Mouse (Mus musculus) cerebellum, adult 9-11 months (tissue): Measurements from ENCODE around the gene Unc5c.

Experiments used
- DNase-seq: peaks from one replicate; pipeline ENCODE4 v3.0.0; 2022

Unc5c gene

DNA sequence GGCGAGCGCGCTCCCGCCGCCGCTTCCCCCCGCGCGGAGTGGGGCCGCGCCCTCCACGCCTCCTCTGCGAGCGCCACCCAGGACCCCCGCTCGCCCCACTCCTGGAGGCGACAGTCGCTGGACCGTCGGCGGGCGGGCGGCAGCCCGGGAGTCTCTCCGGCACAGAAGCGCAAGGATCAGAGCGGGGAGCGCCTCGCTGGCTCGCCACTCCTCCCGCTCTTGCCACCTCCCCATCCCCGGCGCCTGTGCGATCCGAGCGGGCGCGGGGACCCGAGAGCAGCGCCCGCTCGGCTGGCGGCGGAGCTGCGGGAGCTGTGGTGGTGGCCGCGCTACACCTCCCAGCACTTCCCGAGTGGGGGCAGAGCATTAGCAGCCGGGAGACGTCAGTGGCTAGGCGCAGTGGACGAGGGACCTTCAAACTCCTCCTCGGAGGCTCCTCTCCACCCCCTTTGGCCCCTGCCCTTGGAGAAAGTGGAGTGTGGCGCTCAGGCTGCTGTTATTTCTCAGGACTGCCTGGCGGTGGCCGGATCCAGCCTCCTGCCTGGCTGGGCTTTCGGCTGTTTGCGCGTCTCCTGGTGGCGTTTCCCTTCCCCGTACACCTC lies at the start of gene Unc5c:
TSS of gene Unc5c (plus strand) at position 113 of the 602 bp plus-strand sequence.
- DNase-seq: peak; percentile 96

DNA sequence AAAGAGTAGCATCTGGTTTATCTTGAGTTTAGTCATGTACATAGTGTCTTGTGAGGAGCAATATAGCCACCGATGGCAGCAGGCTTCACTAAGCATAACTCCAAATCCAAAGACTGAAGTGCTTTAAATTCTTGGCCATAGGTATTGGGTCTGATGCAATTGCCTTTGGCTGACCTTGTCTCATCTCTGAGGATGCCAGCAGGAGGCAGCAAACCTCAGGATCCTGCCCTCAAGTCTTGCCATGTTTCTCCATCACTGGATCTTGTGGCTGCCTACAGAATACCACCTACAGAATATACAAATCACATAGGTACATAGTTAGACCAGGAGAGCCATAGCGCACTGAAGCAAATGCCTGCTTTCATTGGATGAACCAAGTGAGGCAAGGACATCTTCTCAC lies 7.5 kb upstream of the Unc5c start:
- no peak for DNase-seq

DNA sequence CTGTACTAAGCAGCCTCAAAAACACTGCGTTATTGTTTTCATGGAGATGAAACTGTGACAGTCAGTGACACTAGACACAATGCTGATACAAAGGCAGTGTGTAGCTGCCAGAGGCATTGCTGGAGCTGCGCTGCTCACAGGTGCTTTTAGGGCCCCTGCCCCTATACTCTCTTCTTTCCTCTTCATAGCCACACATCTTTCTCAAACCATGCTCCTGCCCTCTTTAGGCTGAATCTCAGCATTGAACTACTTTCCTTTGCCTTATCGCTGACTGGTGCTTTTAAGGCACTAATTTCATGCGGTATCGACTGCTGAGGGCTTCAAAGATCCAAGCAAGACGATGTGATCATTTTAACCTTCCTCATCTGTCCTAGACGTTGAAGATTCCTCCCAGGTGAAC lies 2.5 kb upstream of the Unc5c start:
- DNase-seq: no peak

DNA sequence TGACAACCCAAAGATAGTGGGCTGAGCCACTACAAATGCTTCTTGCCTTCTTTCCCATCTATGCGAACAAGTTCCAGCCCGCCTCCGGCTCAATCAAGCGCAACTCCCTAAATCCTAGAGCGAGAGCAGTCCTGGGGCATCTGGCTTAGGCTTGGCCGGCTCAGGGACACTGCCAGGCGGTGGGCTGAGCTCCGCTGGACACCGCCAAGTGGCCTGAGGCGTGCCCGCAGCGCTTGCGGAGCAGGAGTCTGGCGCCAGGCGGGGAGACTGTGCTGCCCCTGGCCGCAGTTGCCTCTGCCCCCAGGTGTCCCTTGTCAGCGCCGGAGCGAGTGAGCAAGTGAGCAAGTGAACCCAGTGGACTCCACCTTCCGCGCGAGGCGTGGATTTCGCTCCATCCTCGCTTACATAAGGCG lies 319 bp upstream of the Unc5c start:
- DNase-seq: peak; percentile 92

DNA sequence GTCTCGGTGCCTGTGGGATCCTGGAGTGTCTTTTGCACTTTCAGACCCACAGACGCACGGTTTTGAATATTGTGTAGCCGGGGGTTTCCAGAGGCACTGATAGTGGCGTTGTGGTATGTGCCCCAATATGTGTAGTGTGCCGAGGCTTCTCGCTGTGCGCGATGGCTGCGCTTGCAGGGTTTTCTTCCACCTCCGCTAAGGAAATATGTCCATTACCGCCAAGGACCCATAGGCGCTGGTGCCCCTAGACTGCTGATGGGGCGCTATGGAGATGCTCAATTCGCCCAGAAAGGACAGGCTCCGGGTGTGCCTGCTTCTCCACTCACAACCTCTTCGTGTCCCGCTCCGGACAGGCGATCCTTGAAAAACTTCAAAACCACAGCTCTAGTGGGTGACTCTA lies 1.0 kb downstream of the Unc5c start:
- DNase-seq: peak; percentile 74

DNA sequence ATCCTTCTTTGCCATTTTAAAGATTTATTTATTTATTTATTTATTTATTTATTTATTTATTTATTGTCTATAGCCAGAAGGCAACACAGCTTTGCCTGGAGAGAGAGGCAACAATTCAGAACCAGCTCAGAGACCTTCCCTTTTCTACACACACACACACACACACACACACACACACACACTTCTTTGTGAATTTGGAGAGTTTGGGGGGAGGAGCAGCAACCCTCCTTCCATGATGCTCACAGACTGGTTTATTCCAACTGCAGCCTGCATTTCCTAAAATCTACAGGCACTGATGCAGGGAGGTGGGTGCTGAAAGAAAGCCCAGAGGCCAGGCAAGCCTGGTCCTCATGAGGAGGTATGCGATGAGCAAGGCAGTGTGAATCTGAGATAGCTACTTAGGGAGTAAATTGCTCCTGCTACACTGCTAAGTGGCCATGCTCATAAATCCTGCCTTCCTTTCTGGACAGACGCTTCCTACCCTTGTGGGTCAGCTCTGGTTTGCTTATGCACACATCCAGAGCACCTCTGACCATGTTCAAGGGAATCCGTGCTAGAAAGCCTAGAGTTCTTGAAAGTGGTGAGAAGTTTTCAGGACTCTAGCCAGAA lies 1.8 kb downstream of the Unc5c start:
- DNase-seq: no peak

DNA sequence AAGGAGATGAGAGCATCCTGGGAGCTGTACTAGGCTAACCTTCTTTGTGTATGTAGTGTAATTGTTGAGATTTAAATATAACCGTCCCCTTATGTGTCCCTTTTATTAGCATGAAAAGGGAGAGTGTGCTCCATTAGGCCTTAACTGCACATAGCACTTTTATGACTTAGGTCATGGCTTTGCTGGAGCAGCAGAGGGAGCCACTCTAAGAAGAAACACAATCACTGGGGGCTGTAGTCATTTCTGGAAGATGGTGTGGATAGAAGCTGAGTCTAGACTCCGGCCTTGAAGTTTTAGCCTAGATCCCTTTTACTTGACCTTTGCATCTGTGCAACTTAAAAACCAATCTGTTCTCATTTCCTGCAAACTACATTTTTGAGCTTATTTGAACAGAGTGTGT lies 4.3 kb downstream of the Unc5c start:
- DNase-seq: no peak

DNA sequence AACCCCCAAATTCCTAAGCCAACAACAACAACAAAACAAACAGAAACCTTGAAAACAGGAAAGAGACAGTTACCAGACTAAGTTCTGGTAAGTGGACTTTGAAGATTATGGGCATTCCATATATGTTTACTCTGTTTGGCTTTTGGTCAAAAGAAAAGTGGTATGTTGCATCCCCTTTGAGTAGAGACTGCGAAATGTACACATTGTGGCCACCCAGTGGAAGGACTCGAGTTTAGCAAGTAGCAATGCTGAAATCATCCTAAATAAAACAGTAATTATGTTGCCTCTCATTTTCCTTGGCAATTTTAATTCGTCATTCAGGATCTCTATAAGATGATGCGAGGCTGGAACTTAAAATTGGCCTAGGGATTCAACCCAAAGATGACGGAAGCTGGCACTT lies 8.2 kb downstream of the Unc5c start:
- no peak for DNase-seq

DNA sequence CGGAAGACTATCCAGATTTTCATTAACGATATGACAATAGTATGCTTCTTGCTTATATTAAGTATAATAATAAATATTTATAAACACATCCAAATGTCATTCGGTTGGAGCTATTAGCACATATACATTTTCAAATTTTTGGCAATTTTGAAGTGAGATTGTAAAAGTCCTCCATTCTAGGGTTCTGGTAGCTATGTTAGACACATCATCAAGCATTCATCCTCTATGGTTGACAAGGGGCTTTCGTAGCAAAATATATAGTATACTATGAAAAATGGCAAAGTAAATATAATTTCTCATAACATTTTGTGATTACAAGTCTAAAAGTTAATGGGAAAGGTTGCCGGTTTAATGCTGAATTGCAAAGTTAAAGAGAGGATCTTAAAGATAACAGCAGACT lies 10.4 kb downstream of the Unc5c start:
- no peak for DNase-seq

DNA sequence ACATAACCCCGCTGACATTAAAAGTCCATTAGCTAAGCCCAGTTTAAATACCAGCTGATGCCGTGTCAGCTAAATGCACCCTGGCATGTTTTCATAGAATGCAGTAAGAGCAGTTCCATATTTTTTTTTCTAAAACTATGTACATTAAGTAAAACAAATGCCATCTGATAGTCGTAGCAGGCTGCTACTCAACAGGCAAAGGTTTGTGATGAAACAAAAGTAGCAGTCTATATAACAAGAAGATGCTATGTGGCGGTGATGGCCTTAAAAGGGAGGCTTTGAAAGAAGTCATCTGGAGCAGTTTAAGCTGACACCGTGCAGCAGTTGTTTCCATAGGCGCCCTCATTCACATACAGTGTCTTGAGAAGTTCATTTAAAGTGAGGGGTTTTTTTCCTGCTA lies 10.9 kb downstream of the Unc5c start:
- no peak for DNase-seq

DNA sequence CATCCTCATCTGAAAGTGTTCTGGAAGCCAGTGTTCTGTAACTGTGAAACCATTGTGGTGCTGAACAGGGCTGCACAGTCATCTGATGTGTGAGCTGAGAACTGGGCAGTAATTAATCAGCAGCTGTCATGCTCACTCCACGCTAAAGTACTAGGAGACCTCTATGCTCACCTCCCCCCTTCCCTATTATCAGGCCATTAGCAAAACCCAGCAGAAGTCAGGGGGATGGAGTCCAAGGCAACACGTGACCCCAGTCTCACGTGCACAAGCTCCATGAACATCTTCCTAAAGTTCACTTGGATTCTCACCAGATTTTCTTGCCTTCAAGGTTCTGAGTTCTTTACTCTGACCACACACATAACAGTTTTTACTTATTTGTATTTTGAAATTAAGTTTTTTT lies 11.7 kb downstream of the Unc5c start:
- DNase-seq: no peak

DNA sequence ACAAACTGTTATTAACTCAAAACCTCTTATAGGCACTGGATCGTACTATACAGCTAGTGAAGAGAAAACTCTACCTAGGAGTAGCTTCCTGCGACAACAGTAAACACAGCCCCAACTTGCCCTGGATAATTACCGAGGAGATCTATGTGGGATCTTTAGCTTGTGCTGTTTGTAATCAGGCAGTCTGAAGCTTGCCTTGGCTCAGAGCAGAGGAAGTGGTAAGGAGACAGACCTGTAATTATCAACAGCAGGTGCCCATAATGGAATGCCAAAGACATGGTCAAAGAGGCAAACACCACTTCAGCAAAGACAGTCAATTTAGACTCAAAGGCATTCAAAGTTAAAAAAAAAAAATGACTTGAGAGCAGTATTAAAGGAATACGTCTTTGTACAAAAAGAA lies 17.4 kb downstream of the Unc5c start:
- DNase-seq: no peak

DNA sequence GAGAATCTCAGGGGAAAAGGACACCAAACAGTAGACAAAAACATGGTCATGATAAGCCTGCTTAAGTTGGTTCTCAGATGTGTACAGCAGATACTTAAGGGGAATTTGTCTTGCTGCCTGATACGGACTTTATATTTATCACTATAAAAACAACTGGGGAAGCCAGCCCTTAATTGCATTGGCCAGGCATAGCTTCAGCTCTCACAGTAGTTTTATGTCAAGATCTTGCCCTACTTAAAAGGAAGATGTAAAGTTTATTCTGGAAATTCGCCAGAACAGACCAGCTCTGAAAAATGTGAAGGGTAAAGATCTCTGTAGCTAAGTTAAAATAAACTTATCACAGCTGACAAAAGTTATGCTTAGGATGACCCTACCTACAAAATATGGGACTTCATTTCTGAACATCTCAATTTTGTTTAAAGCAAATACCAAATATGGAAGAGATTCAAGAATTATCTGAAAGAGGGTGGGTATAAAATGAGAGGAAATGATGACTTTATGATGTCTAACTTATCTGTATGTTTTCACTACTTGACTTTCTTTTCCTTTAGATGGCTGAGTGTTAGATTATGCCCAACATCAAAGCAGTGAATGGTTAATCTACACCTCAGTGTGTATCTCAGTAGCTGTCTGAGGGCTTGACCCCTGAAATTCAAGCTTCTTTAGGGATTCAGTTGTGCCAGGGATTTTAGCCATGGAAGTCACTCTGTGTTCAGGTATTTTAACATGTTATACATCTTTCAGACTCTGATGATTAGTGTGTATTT lies 18.8 kb downstream of the Unc5c start:
- DNase-seq: no peak

DNA sequence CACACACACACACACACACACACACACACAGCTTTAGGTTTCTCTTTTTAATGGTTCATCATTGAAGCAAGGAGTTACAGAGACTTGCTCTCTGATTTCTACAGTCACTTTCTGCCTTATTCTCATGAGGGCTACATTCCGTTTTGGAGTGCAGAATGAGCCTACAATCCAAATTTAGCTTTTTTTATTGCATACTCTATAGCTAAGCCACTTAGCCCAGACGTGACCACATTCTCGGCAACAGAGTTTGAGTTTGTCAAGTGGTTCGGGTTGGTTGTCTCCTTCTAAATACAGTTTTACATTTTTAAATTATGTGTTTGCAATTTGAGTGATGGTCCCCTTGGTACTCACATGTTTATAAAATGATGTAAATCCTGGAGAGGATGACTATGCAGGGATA lies 20.2 kb downstream of the Unc5c start:
- no peak for DNase-seq

DNA sequence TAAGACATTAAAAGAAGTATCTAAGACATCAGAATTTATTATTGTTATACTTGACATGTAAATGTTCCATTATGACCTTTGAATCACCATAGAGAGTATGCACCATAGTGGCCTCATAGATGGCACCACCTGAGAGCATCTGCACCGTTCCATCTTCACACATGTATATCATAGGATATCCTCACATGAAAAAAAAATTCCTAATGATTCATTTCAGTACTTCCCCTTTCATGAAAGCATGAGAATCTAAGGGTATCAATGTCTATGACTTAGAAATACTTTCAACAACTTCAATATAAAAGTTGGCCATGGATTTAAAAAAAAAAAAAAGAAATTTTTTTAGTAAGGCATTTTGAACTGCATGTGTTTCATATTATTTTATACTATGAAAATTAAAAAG lies 25.6 kb downstream of the Unc5c start:
- no peak for DNase-seq

DNA sequence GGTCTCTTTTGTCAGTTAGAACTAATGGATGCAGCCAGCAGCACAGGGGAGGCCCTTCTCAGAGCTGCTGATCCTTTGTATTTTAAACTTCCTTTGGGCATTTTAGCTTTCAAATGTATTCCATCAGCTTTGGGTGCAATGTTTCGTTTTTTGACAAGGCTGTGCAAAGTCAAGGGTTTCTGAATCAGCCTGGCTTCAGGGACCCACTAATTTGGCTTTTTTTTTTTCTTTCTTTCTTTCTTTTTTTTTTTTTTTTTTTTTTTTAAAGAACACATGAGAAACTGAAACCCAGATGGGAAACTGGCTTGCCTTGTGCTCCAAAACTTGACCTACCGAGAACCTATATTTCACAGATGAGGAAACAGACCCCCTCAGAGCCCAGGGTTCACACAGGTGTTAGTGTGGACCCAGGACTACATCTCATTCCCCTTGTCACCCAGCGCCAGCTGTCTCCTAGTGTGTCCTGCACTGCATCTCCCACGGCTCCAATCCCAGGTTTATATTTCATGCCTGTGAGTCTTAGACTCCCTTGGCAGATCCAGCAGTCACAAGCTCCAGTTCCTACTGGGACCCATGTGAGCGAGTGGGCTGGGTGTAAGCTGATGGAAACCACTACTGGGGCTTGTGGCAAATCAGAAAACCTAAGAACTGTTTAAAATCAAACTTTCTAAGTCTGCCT lies 26.4 kb downstream of the Unc5c start:
- no peak for DNase-seq

DNA sequence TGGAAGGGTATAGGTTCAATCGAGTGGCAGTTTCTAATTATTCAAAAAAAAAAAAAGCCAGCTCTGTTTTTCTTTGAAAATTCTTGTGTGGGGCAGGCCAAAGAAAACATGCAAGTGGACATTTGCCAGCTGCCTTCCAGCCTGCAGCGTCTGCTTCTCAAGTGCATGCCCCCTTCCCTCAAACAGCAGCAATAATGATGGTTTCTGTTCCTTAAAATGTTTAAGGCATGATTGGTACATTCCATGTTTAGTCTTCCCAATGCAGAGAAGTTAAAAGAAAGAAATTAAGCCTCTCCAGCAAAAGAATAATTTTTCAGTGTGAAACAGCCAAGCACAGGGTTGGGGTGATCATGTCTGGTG lies 26.9 kb downstream of the Unc5c start:
- DNase-seq: no peak

DNA sequence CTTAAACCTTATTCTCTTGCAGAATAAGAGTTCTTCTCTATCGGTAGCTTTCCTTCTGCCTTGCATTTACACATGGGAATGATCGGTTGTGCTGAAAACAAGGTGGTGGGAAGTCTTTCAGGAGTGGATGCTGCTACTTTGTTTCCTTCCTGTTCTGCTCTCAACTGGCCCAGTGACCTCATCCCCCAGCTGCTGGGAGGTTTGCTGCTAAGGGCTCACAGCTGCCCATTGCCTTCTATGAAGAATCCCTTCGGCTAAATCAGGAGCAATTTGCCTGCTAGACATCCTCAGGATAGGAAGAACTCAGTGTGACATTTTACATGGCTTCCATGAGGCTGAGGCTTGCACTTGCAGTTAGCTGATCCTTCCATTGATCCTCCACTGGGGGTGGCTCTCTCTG lies 28.0 kb downstream of the Unc5c start:
- no peak for DNase-seq

DNA sequence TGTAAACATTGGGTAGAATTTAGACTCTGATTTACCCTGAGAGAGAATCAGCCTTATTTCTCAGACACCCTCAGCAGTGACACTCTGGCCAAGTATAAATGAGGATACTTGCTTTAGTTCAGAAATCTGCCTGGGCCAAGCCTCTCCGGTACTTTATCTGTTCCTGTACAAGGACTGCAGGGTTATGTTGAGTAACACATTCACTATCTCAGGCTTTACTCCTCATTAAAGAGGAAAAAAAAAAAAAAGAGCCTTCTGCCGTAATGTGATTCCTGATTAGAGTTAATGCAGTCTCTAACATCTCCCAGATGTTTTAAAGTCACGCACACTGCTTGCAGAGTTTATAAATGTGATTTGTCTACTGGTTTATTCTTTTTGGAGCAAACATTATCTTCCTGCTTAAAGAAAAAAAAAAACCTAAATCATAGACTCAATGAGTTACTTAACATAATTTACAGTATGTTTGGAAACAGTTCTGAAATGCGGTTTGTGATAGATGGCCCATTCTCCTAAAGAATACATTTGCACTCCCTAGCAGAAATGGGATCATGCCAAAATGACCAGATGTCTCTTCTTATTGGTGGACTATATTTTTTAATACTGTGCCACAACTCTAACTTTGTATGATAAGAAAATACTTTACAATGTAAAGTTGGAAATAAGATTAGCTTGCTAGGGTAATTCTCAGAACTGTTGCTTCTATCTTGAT lies 33.5 kb downstream of the Unc5c start:
- DNase-seq: no peak

DNA sequence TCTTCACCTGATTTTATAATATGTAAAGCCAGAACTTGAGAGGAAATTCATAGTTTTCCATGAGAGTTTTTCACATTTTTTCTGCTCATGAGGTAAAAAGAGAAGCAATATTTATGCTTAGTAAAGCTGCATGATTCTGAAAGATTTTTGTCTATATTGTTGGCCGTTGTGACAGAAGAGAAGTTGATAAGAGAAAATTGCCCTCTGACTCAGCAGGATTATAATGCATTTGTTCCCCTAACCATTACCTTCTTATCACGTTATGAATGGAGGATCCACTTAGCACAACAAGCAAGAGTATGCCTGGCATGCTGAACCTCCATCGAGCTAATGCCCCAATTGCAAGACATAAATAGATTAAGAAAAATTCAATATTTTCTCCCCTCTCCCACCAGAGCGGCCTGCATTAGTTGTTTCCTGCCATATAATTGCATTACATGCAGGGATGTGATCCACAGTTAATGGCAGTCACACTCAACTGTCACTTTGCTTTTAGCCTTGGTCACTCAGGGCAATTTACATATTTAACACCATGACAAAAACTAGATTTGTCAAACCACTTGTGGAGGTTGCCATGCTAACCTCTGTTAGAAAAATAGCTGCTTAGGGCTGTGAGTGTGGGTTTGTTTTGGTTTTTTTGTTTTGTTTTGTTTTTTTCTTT lies 37.0 kb downstream of the Unc5c start:
- no peak for DNase-seq

DNA sequence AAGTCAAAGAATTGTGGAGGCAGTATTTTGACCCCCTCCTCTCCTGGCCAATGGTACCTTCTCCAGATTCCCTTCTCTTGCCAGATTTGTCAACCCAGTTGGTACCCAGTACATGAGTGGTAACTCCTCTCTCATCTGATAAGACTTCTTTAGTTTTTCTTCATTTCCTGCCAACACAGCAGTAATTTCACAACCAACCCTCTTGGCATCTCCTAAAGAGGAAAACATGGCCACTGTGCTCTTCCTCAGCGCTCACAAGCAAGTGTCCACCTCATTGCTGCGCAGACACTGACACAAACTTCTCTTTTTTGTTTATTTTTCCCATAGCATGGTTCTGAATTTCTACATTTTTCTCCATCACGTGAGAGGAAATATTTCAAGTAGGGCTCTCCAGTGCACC lies 38.3 kb downstream of the Unc5c start:
- no peak for DNase-seq

DNA sequence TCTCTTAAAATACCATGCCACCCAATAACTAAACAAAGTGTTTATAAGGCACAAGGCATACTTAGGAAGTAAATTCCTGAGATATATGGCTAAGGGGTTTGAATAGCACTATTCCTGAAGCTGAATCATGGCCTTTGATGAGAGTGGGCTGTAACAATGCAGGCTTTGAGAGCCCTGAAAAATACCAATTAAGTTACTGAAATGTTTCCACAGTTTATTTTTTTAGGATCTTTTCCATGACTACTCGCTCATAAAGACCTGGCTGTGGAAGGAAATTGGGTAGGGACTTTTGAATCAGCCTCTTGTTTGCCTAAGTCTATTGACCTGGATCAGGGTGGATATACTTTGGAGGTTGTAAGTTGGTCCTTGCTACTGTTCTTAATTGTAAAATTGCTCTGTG lies 44.8 kb downstream of the Unc5c start:
- DNase-seq: no peak
